Mouse (Mus musculus): Measurements from ENCODE around the gene Stmn3.

Stmn3 gene

DNA sequence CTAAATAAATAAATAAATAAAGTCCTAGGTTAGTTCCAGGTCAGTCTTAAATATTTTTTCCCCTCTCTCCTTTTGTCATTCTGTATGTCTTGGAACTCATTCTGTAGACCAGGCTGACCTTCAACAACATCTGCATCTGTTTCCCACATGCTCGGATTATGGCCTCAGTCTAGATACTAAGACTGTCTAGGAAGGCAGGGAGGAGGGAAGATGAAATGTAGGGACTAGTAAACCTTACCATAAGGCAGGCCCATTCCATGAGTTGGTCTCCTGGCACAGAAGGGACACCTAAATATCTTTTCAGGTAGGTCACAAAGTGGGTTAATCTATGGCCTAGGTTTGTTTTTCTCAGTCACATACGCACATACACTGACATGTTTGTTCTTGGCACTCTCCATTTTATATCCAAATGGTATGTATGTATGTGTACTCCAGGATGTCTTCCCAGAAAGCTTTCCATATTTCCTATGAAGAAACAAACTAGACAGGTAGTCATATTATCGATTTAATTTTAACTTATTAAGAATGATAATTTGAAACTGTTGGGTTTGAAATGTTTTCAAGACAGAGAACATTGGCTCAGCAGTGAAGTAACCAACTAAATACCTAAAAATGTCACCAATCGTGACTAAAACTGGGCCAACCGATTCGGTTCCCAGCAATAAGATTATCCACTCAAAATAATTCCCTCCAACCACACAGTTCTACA lies 27.5 kb downstream of the Stmn3 start:
- DNase-seq: no peak

DNA sequence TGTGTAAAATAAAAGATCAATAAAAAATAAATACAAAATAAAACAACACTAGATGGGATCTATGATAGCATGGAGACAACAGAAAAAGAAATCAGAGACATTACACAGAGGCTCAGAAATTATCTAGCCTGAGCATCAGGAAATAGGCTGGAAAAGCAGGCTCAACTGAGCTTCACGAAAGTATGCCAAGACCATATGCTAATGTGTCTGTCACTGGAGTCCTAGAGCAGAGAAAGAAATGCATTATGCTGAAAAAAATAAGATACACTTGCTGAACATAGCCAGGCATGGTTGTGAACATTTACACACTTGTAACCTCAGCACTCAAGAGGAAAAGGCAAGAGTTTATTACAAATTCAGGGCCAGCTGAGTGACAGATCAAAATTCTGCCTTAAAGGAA lies 34.3 kb downstream of the Stmn3 start:
- DNase-seq: no peak

DNA sequence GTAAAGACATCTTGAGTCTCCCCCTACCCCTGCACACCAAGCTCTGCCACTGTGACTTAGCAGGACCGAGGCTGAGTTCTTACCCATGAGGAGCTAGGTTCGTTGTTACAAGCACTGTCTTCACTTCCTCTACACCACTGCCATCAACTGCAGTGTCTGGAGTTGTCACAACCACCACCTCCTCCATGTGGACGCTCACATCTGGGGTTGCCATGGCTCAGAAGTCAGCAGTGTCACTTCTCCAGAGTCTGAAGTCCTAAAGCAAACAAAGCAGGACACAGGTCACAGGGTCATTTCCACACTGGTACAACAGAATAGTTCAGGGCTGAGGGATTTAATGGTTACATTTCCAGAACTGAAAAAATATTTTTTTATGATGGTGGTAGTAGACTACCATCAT lies 36.4 kb downstream of the Stmn3 start:
- DNase-seq: no peak

DNA sequence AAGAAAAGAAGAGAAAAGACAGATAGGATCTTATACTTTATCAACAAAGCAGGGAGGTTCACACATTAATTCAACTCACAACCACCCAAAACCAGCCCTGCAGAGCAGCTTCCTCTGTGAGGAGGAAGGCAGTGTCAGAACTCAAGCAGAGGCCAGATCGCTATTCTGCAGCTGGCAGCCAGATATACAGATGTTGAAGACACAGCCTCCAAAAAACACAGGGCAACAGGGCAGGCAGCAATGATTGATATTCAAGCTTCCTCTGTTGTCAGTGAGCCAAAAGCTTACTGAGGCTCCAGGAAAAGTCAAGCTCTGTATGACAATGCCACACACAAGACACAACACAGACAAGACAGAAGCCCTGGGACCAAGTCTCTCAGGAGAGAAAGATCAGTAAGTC lies 37.5 kb downstream of the Stmn3 start:
- DNase-seq: no peak

DNA sequence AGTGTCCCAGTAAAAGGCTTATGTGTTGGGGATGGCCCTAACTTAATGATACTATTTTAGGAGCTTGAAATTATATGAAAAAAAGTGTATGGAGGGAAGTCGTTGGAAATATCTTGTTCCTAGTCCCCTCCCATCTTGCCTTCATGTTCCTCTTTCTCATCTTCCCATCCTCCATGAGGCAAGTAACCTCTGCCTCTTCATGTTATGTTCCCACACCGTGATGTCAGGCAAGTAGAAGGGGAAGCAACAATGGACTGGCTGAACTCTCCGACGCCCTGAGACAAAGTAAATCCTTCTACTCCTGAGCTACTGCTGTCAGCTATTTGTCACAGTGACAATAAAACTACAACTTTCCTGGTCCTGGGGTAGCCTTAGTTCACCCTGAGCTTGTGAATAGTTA lies 39.7 kb downstream of the Stmn3 start:
- DNase-seq: no peak

DNA sequence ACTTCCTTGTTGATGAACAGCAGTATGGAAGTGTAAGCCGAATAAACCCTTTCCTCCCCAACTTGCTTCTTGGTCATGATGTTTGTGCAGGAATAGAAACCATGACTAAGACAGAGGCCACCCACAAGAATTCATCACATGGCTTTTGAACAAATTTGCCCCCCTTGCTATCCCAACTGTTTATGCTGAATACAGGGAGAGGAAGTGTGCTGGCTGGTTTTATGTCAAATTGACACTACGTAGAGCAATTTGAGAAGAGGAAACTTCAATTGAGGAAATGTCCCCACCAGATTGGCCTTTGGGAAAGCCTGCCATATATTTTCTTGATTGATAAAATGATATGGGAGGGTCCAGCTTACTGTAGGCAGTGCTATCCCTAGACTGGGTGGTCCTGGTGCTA lies 40.5 kb downstream of the Stmn3 start:
- DNase-seq: no peak

DNA sequence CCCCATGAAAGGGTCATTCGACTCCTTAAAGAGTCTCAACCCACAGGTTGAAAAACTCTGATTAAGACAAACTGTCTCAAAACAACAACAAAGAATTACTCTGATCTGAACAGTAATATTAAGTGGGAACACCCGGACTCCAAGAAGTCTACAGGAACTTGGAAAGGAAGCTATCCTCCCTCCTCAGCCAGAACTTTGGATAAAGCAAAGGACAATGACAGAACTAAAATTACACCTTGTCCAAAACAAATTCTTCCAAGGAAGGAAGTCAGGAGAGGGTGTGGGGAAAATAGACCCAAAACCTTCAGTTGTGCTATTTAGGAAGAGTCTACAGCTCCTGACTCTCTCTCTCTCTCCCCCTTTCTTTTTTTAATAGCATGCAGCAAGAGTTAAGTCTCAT lies 42.2 kb downstream of the Stmn3 start:
- no peak for DNase-seq

DNA sequence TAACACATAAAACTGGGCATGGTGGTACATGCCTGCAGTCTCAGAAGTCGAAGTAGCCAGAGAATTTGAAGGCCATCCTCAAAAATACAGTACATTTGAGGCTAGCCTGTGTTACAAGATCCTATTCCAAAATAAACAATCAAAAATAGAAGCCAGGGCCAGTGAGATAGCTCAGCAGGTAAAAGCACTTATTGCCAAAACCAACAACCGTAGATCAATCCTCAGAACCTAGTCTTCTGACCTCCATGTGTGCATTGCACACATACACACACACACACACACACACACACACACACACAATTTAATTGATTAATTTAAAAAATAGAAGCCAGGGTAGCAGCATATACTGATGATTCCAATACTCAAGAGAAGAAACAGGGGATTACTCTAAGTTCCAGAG lies 47.5 kb downstream of the Stmn3 start:
- DNase-seq: no peak
